In the genomic region with DNA sequence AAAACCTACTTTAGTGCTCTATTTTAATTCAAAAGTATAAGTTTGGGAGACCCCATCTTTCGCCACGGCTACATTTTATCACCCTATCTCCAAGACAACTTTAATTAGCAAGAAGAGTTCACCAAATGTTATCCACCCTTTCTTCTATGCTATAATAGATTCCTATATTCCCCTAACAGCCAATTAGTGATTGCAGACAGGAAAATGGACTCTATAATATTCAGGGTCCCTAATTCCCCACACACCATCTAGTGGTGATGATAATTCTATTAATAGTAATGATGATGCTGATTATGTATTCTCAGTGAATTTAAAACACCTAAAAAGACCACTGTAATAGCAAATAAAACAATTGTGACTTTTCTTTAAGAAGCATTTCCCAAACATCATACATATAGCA, we compare ENCODE assay signal across 17 mouse cellular contexts.
"Had no signal": no experiment of that assay in that cellular context is flagged by ENCODE, and none has a peak within 500 bp of the region (broad histone marks: within the 10 kb centered on the region; RNA-seq: fewer than 3 reads in every experiment).

No protein-coding gene starts in this region.

- H3K27me3 ChIP-seq: midbrain, embryonic 12.5 days; neural tube, embryonic 13.5 days; neural tube, embryonic 15.5 days had no signal

- DNase-seq: lung, adult 18-20 months; lung, embryonic 14.5 days; lung, postnatal 10 days; lung, postnatal 4 days; retina, postnatal 1 day; right cerebral cortex, adult 18-20 months; right cerebral cortex, postnatal 25 days; right cerebral cortex, postnatal 4 days; spleen, adult 18-20 months; thymus, adult 18-20 months; thymus, postnatal 14 days; thymus, postnatal 36 days had no signal

- H3K4me3 ChIP-seq: midbrain, embryonic 10.5 days; midbrain, embryonic 12.5 days; myocyte; neural tube, embryonic 13.5 days; neural tube, embryonic 15.5 days had no signal

- H3K36me3 ChIP-seq: midbrain, embryonic 12.5 days; neural tube, embryonic 13.5 days; neural tube, embryonic 15.5 days had no signal

- H3K4me2 ChIP-seq: lung, embryonic 14.5 days; midbrain, embryonic 12.5 days; neural tube, embryonic 13.5 days; neural tube, embryonic 15.5 days had no signal

- H3K9ac ChIP-seq: lung, embryonic 14.5 days; midbrain, embryonic 12.5 days; neural tube, embryonic 13.5 days; neural tube, embryonic 15.5 days had no signal

- H3K9me3 ChIP-seq: midbrain, embryonic 10.5 days; midbrain, embryonic 12.5 days; neural tube, embryonic 13.5 days; neural tube, embryonic 15.5 days had no signal

- H3K27ac ChIP-seq: midbrain, embryonic 10.5 days; midbrain, embryonic 12.5 days; neural tube, embryonic 13.5 days; neural tube, embryonic 15.5 days had no signal

- H3K4me1 ChIP-seq: midbrain, embryonic 10.5 days; midbrain, embryonic 12.5 days; neural tube, embryonic 13.5 days; neural tube, embryonic 15.5 days had no signal
